Mouse (Mus musculus) midbrain, embryonic 15.5 days (tissue): ENCODE results near the gene Ptpro. TPM values are rescaled to one million over a fixed set of nuclear protein-coding genes. Genes with fewer than 3 reads are reported as not detected.

ENCODE experiments used
- polyA plus RNA-seq: library from polyadenylated mRNA; unstranded; fragments of >200 nt; fragmentation: Nextera tagmentation; extraction: Ambion mirVana; gene quantifications from 2 replicates; pipeline ENCODE4 v1.2.1, GENCODE M21; 2015

Gene Ptpro
- polyA plus RNA-seq, 1 experiment from 2014 or later = 77.0 TPM

Other genes starting within 250 kb of the Ptpro start
- 5.6 and 5.7 TPM in 2 replicates for gene Rerg, start 81.8 kb upstream of the Ptpro start, polyA plus RNA-seq